Mouse (Mus musculus): ENCODE data around the gene Muc3. TPM values are rescaled to one million over a fixed set of nuclear protein-coding genes. Genes with fewer than 3 reads are reported as not detected.

Muc3 gene
- polyA plus RNA-seq, 1 experiment from 2014 or later = not detected

- Histone ChIP-seq H3K27me3 (ENCODE audit: control insufficient read depth, insufficient read depth, low read length) (no peaks in the 10 kb centered on the region), H3K9ac (ENCODE audit: low read length) (no peak overlapping the region), H3K9me3 (ENCODE audit: control insufficient read depth, low read length) (no peaks in the 10 kb centered on the region), H3K4me3 (ENCODE audit: low read depth, low read length) (no peak overlapping the region), H3K36me3 (ENCODE audit: control insufficient read depth, insufficient read depth, low read length) (no peaks in the 10 kb centered on the region), H3K27ac (ENCODE audit: low read depth, low read length) (no peak overlapping the region), H3K4me2 (ENCODE audit: low read depth) (no peak overlapping the region), H3K4me1 (ENCODE audit: control insufficient read depth, insufficient read depth, low read length) (0 out of 2 replicates have a peak, but pooled peaks cover 2% of the 10 kb centered on the region)
- DNase-seq (ENCODE audit: low spot score) = no peak
- WGBS = 86% methylated on average over 8 of the region's 8 CpGs
- no peak for ATAC-seq (ENCODE audit: insufficient read depth, low FRiP score, low TSS enrichment)
Measured at GRCm38 (mm10) chr5:137107670-137108069, 41.5 kb downstream of the Muc3 start.

DNA sequence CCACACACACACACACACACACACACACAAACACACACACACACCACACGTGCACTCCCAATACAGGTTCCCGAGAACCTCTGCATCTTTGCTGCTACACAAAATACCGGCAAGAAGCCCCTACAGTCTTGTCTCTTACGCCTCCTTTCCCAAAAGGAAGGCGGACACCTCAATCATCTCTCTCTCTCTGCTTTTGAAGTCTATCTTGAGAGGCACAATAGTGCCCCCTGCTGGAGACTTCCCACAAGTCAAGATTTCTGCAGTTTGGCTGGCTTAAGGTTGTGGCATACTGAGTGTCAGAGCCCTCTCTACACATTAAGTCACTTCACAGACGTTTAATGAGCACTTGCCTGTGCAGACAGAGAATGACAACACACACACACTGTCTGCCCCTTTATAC lies 42.1 kb downstream of the Muc3 start:
- H3K4me2 ChIP-seq (ENCODE audit: low read depth) = no peak overlapping the region
- DNase-seq (ENCODE audit: low spot score) (peak; percentile 82), ATAC-seq (ENCODE audit: insufficient read depth, low FRiP score, low TSS enrichment) (no peak)

DNA sequence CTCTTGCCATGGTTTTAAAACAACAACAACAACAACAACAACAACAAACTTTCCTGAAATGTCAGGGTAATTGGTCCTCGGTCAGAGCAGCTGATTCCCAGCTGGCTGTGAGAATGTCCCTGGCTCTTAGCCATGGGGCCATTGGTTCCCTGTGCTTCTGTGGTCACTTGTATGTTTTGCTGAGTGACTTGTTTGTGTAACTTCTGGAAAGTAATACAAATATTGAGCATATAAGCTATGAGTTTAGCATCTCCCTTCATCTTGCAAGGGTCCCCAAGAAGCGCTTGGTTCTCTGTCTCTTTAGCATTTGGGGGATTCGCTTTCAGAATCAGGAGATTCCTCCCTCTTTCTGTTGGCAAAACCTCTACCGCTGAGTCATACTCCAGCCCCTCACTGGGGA lies 42.7 kb downstream of the Muc3 start:
- H3K27me3 ChIP-seq (ENCODE audit: control insufficient read depth, insufficient read depth, low read length) = no peaks in the 10 kb centered on the region
- H3K36me3 ChIP-seq (ENCODE audit: control insufficient read depth, insufficient read depth, low read length) = no peaks in the 10 kb centered on the region
- H3K4me2 ChIP-seq (ENCODE audit: low read depth) = no peak overlapping the region
- no peak for ATAC-seq (ENCODE audit: insufficient read depth, low FRiP score, low TSS enrichment)
- no peak overlapping the region for H3K9ac ChIP-seq (ENCODE audit: low read length)
- no peak overlapping the region for H3K4me3 ChIP-seq (ENCODE audit: low read depth, low read length)
- 75% methylated on average over 4 of the region's 4 CpGs for WGBS
- H3K4me1 ChIP-seq (ENCODE audit: control insufficient read depth, insufficient read depth, low read length) = 0 out of 2 replicates have a peak, but pooled peaks cover 3% of the 10 kb centered on the region
- no peak for DNase-seq (ENCODE audit: low spot score)
- no peaks in the 10 kb centered on the region for H3K9me3 ChIP-seq (ENCODE audit: control insufficient read depth, low read length)
- no peak overlapping the region for H3K27ac ChIP-seq (ENCODE audit: low read depth, low read length)

More for the DNA sequence above, 42.1 kb downstream of the Muc3 start:
- 14% methylated on average over 6 of the region's 6 CpGs for WGBS
- no peaks in the 10 kb centered on the region for H3K27me3 ChIP-seq (ENCODE audit: control insufficient read depth, insufficient read depth, low read length)
- H3K27ac ChIP-seq (ENCODE audit: low read depth, low read length) = no peak overlapping the region
- H3K36me3 ChIP-seq (ENCODE audit: control insufficient read depth, insufficient read depth, low read length) = no peaks in the 10 kb centered on the region
- H3K4me1 ChIP-seq (ENCODE audit: control insufficient read depth, insufficient read depth, low read length) = 0 out of 2 replicates have a peak, but pooled peaks cover 3% of the 10 kb centered on the region
- H3K9me3 ChIP-seq (ENCODE audit: control insufficient read depth, low read length) = no peaks in the 10 kb centered on the region
- H3K4me3 ChIP-seq (ENCODE audit: low read depth, low read length) = no peak overlapping the region
- H3K9ac ChIP-seq (ENCODE audit: low read length) = no peak overlapping the region

GRCm38 (mm10) chr5:137103969-137104368 lies 45.2 kb downstream of the Muc3 start:
- WGBS = 88% methylated on average over 2 of the region's 2 CpGs
- no peak for ATAC-seq (ENCODE audit: insufficient read depth, low FRiP score, low TSS enrichment)
- DNase-seq (ENCODE audit: low spot score) = no peak
- no peak overlapping the region for H3K4me3 ChIP-seq (ENCODE audit: low read depth, low read length)
- no peak overlapping the region for H3K9ac ChIP-seq (ENCODE audit: low read length)
- no peaks in the 10 kb centered on the region for H3K36me3 ChIP-seq (ENCODE audit: control insufficient read depth, insufficient read depth, low read length)
- 0 out of 2 replicates have a peak, but pooled peaks cover 3% of the 10 kb centered on the region for H3K4me1 ChIP-seq (ENCODE audit: control insufficient read depth, insufficient read depth, low read length)
- no peak overlapping the region for H3K27ac ChIP-seq (ENCODE audit: low read depth, low read length)
- no peaks in the 10 kb centered on the region for H3K9me3 ChIP-seq (ENCODE audit: control insufficient read depth, low read length)
- H3K27me3 ChIP-seq (ENCODE audit: control insufficient read depth, insufficient read depth, low read length) = no peaks in the 10 kb centered on the region
- no peak overlapping the region for H3K4me2 ChIP-seq (ENCODE audit: low read depth)

- Histone ChIP-seq H3K36me3 (ENCODE audit: control insufficient read depth, insufficient read depth, low read length) (no peaks in the 10 kb centered on the region), H3K4me1 (ENCODE audit: control insufficient read depth, insufficient read depth, low read length) (0 out of 2 replicates have a peak, but pooled peaks cover 3% of the 10 kb centered on the region), H3K4me2 (ENCODE audit: low read depth) (no peak overlapping the region), H3K27me3 (ENCODE audit: control insufficient read depth, insufficient read depth, low read length) (no peaks in the 10 kb centered on the region), H3K9me3 (ENCODE audit: control insufficient read depth, low read length) (no peaks in the 10 kb centered on the region), H3K9ac (ENCODE audit: low read length) (no peak overlapping the region), H3K27ac (ENCODE audit: low read depth, low read length) (no peak overlapping the region), H3K4me3 (ENCODE audit: low read depth, low read length) (no peak overlapping the region)
- 78% methylated on average over 28 of the region's 28 CpGs for WGBS
- no peak for ATAC-seq (ENCODE audit: insufficient read depth, low FRiP score, low TSS enrichment)
- DNase-seq (ENCODE audit: low spot score) = no peak
Measured at GRCm38 (mm10) chr5:137102575-137103522, 46.3 kb downstream of the Muc3 start.

GRCm38 (mm10) chr5:137102078-137102477 lies 47.0 kb downstream of the Muc3 start:
- H3K27ac ChIP-seq (ENCODE audit: low read depth, low read length) = no peak overlapping the region
- H3K4me3 ChIP-seq (ENCODE audit: low read depth, low read length) = no peak overlapping the region
- no peaks in the 10 kb centered on the region for H3K36me3 ChIP-seq (ENCODE audit: control insufficient read depth, insufficient read depth, low read length)
- no peaks in the 10 kb centered on the region for H3K9me3 ChIP-seq (ENCODE audit: control insufficient read depth, low read length)
- ATAC-seq (ENCODE audit: insufficient read depth, low FRiP score, low TSS enrichment) (no peak), DNase-seq (ENCODE audit: low spot score) (no peak)
- 80% methylated on average over 10 of the region's 10 CpGs for WGBS
- no peaks in the 10 kb centered on the region for H3K27me3 ChIP-seq (ENCODE audit: control insufficient read depth, insufficient read depth, low read length)
- H3K9ac ChIP-seq (ENCODE audit: low read length) = no peak overlapping the region
- 0 out of 2 replicates have a peak, but pooled peaks cover 3% of the 10 kb centered on the region for H3K4me1 ChIP-seq (ENCODE audit: control insufficient read depth, insufficient read depth, low read length)
- H3K4me2 ChIP-seq (ENCODE audit: low read depth) = no peak overlapping the region

- H3K4me1 ChIP-seq (ENCODE audit: control insufficient read depth, insufficient read depth, low read length) = 0 out of 2 replicates have a peak, but pooled peaks cover 3% of the 10 kb centered on the region
- no peak overlapping the region for H3K27ac ChIP-seq (ENCODE audit: low read depth, low read length)
- no peaks in the 10 kb centered on the region for H3K27me3 ChIP-seq (ENCODE audit: control insufficient read depth, insufficient read depth, low read length)
- no peak overlapping the region for H3K9ac ChIP-seq (ENCODE audit: low read length)
- WGBS = 58% methylated on average over 4 of the region's 4 CpGs
- ATAC-seq (ENCODE audit: insufficient read depth, low FRiP score, low TSS enrichment) = no peak
- no peak for DNase-seq (ENCODE audit: low spot score)
- no peak overlapping the region for H3K4me3 ChIP-seq (ENCODE audit: low read depth, low read length)
- no peaks in the 10 kb centered on the region for H3K36me3 ChIP-seq (ENCODE audit: control insufficient read depth, insufficient read depth, low read length)
- no peaks in the 10 kb centered on the region for H3K9me3 ChIP-seq (ENCODE audit: control insufficient read depth, low read length)
- H3K4me2 ChIP-seq (ENCODE audit: low read depth) = no peak overlapping the region
Measured at GRCm38 (mm10) chr5:137100660-137101059, 48.5 kb downstream of the Muc3 start.

DNA sequence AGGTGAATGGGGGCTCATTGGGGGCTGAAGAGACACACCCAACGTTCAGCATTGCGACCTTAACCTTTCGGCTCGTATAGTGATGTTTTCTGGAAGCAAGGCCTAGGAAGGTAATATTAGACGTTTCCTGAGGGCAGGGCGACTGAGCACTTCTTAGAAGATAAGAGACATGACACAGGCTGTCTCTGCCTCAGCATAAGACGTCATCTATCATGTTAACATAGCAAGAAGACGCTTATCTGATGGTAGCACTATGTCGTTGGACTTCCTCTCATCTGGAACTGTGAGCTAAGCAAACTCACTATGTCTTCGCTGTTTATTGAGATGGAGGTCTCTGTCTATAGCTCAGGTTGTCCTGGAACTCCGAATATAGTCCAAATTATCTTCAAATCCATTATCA lies 50.7 kb downstream of the Muc3 start:
- 75% methylated on average over 11 of the region's 11 CpGs for WGBS
- H3K4me2 ChIP-seq (ENCODE audit: low read depth) = no peak overlapping the region
- no peak overlapping the region for H3K4me3 ChIP-seq (ENCODE audit: low read depth, low read length)
- no peaks in the 10 kb centered on the region for H3K27me3 ChIP-seq (ENCODE audit: control insufficient read depth, insufficient read depth, low read length)
- no peak overlapping the region for H3K27ac ChIP-seq (ENCODE audit: low read depth, low read length)
- ATAC-seq (ENCODE audit: insufficient read depth, low FRiP score, low TSS enrichment) (no peak), DNase-seq (ENCODE audit: low spot score) (no peak)
- H3K9ac ChIP-seq (ENCODE audit: low read length) = no peak overlapping the region
- 0 out of 2 replicates have a peak, but pooled peaks cover 3% of the 10 kb centered on the region for H3K4me1 ChIP-seq (ENCODE audit: control insufficient read depth, insufficient read depth, low read length)
- no peaks in the 10 kb centered on the region for H3K9me3 ChIP-seq (ENCODE audit: control insufficient read depth, low read length)
- H3K36me3 ChIP-seq (ENCODE audit: control insufficient read depth, insufficient read depth, low read length) = no peaks in the 10 kb centered on the region

- no peak overlapping the region for H3K4me2 ChIP-seq (ENCODE audit: low read depth)
- H3K36me3 ChIP-seq (ENCODE audit: control insufficient read depth, insufficient read depth, low read length) = no peaks in the 10 kb centered on the region
- H3K27ac ChIP-seq (ENCODE audit: low read depth, low read length) = no peak overlapping the region
- DNase-seq (ENCODE audit: low spot score) = no peak
- no peaks in the 10 kb centered on the region for H3K4me1 ChIP-seq (ENCODE audit: control insufficient read depth, insufficient read depth, low read length)
- ATAC-seq (ENCODE audit: insufficient read depth, low FRiP score, low TSS enrichment) = no peak
- no peak overlapping the region for H3K4me3 ChIP-seq (ENCODE audit: low read depth, low read length)
- H3K9me3 ChIP-seq (ENCODE audit: control insufficient read depth, low read length) = no peaks in the 10 kb centered on the region
- no peaks in the 10 kb centered on the region for H3K27me3 ChIP-seq (ENCODE audit: control insufficient read depth, insufficient read depth, low read length)
- no peak overlapping the region for H3K9ac ChIP-seq (ENCODE audit: low read length)
- 97% methylated on average over 1 of the region's 1 CpGs for WGBS
Measured at GRCm38 (mm10) chr5:137096037-137096436, 53.1 kb downstream of the Muc3 start.

Data from neural tube, embryonic 11.5 days (tissue).